23 mouse cellular contexts compared by ENCODE assay signal in the genomic region with DNA sequence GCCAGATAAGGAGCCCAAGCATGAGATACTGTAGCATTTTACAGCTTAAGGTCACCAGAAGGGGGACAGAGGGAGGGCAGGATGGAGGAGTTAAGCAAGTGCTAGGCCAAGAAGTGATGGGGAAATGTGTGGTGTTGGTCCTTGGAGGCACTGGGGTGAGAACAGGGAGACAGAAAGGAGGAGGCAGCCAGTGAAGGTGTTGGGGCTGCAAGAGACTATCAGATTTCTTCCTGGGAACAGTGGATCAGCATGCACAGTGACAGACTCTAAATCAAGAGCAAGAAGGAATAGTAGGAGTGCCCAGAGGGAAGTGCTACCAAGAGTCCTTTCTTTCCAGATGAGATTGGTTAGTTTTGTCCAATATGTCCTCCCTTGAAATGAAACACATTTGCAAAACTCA.
DNase-seq lines count a peak whose midpoint lies in the region; ATAC-seq lines count a peak whose summit lies in the region.
"Had no signal": no experiment of that assay in that cellular context is flagged by ENCODE, and none has a peak within 500 bp of the region (broad histone marks: within the 10 kb centered on the region; RNA-seq: fewer than 3 reads in every experiment).

No protein-coding gene starts in this region.

- no peak overlapping the region for H3K4me3 ChIP-seq in kidney, embryonic 14.5 days (ENCODE audit: low read length)
- no peak overlapping the region for H3K4me3 ChIP-seq in kidney, embryonic 16.5 days (ENCODE audit: low read length)
- H3K4me3 ChIP-seq: embryonic facial prominence, embryonic 13.5 days; embryonic facial prominence, embryonic 15.5 days; erythroblast, embryonic 14.5 days; forebrain, embryonic 10.5 days; forebrain, embryonic 12.5 days had no signal

- H3K9ac ChIP-seq in kidney, embryonic 14.5 days (ENCODE audit: low read depth, low read length): no peak overlapping the region
- H3K9ac ChIP-seq in kidney, embryonic 16.5 days (replicated peaks; ENCODE audit: low read length): no peak overlapping the region
- H3K9ac ChIP-seq: embryonic facial prominence, embryonic 13.5 days; embryonic facial prominence, embryonic 15.5 days; forebrain, embryonic 12.5 days had no signal

- no peak for DNase-seq in kidney, adult 11 months
- no peak for DNase-seq in kidney, postnatal 10 days
- DNase-seq in kidney, postnatal 4 days: peak; percentile 4 to 12
- no peak for DNase-seq in kidney, postnatal 14 days
- DNase-seq in 416B (ENCODE audit: low read depth): peak; percentile 5
- DNase-seq: adrenal gland, adult 2 months; adrenal gland, postnatal 10 days; adrenal gland, postnatal 25 days; cerebellum, adult 11 months; cerebellum, adult 18-20 months; cerebellum, adult 8-10 months; cerebellum, adult 9-11 months; cerebellum, postnatal 14 days; cerebellum, postnatal 36 days; embryo, embryonic 11 days had no signal

- no peak overlapping the region; the same call in 1 of the 2 replicates for H3K27ac ChIP-seq in kidney, embryonic 14.5 days (ENCODE audit: low read depth, low read length)
- peak overlapping the region; percentile 24; the same call in 1 of the 2 replicates for H3K27ac ChIP-seq in kidney, embryonic 16.5 days (ENCODE audit: low read length)
- H3K27ac ChIP-seq: embryonic facial prominence, embryonic 13.5 days; embryonic facial prominence, embryonic 15.5 days; forebrain, embryonic 10.5 days; forebrain, embryonic 12.5 days had no signal

- no peaks in the 10 kb centered on the region for H3K9me3 ChIP-seq in kidney, embryonic 14.5 days (ENCODE audit: control insufficient read depth, low read length)
- no peaks in the 10 kb centered on the region for H3K9me3 ChIP-seq in kidney, embryonic 16.5 days (ENCODE audit: low read length)
- H3K9me3 ChIP-seq: embryonic facial prominence, embryonic 13.5 days; embryonic facial prominence, embryonic 15.5 days; forebrain, embryonic 10.5 days; forebrain, embryonic 12.5 days had no signal

- H3K4me2 ChIP-seq in kidney, embryonic 14.5 days (replicated peaks; ENCODE audit: low read depth, low read length): no peak overlapping the region
- H3K4me2 ChIP-seq in kidney, embryonic 16.5 days (replicated peaks; ENCODE audit: low read depth, low read length): no peak overlapping the region
- H3K4me2 ChIP-seq: embryonic facial prominence, embryonic 13.5 days; embryonic facial prominence, embryonic 15.5 days; forebrain, embryonic 12.5 days had no signal

- no peaks in the 10 kb centered on the region for H3K36me3 ChIP-seq in kidney, embryonic 14.5 days (ENCODE audit: control insufficient read depth, insufficient read depth, low read length)
- no peaks in the 10 kb centered on the region for H3K36me3 ChIP-seq in kidney, embryonic 16.5 days (ENCODE audit: insufficient read depth, low read length)
- H3K36me3 ChIP-seq: embryonic facial prominence, embryonic 13.5 days; embryonic facial prominence, embryonic 15.5 days; forebrain, embryonic 10.5 days; forebrain, embryonic 12.5 days had no signal

- no peaks in the 10 kb centered on the region for H3K4me1 ChIP-seq in kidney, embryonic 14.5 days (ENCODE audit: control insufficient read depth, insufficient read depth, low read length)
- no peaks in the 10 kb centered on the region for H3K4me1 ChIP-seq in kidney, embryonic 16.5 days (ENCODE audit: insufficient read depth, low read length)
- H3K4me1 ChIP-seq: embryonic facial prominence, embryonic 13.5 days; embryonic facial prominence, embryonic 15.5 days; forebrain, embryonic 10.5 days; forebrain, embryonic 12.5 days had no signal

- ATAC-seq in kidney, embryonic 14.5 days (ENCODE audit: low FRiP score, low TSS enrichment): peak; percentile 97
- ATAC-seq in kidney, embryonic 16.5 days (ENCODE audit: low FRiP score, low TSS enrichment): peak; percentile 94
- ATAC-seq: forebrain, embryonic 14.5 days had no signal

- H3K27me3 ChIP-seq in kidney, embryonic 14.5 days (ENCODE audit: control insufficient read depth, insufficient read depth, low read length): no peaks in the 10 kb centered on the region
- no peaks in the 10 kb centered on the region for H3K27me3 ChIP-seq in kidney, embryonic 16.5 days (ENCODE audit: insufficient read depth, low read length)
- H3K27me3 ChIP-seq: embryonic facial prominence, embryonic 13.5 days; embryonic facial prominence, embryonic 15.5 days; forebrain, embryonic 12.5 days had no signal

Comparison
In these comparisons a context has a peak if more than half of its experiments do, and no peak if none do; other contexts are left out.
1. DNase-seq: peak in kidney, postnatal 4 days (2 of 2) and 416B (single experiment); none in kidney, adult 11 months (single experiment), kidney, postnatal 10 days (single experiment) and kidney, postnatal 14 days (single experiment).